Mouse (Mus musculus): ENCODE data around the gene Wdr72.

- TF ChIP-seq CTCF (IDR thresholded peaks at IDR 0.05; ENCODE audit: borderline replicate concordance, insufficient read depth, low read depth, low read length), result no peak
- TF ChIP-seq POLR2A (IDR thresholded peaks at IDR 0.05; ENCODE audit: borderline replicate concordance, insufficient read depth, low read length), result no peak
Measured at GRCm38 (mm10) chr9:74110461-74110816, 283 bp downstream of the Wdr72 start.
